Mouse (Mus musculus): ENCODE measurements around the gene Txndc16.
A peak's percentile ranks its signal among the peaks of the same experiment; 100 is the strongest.

Txndc16 gene

DNA sequence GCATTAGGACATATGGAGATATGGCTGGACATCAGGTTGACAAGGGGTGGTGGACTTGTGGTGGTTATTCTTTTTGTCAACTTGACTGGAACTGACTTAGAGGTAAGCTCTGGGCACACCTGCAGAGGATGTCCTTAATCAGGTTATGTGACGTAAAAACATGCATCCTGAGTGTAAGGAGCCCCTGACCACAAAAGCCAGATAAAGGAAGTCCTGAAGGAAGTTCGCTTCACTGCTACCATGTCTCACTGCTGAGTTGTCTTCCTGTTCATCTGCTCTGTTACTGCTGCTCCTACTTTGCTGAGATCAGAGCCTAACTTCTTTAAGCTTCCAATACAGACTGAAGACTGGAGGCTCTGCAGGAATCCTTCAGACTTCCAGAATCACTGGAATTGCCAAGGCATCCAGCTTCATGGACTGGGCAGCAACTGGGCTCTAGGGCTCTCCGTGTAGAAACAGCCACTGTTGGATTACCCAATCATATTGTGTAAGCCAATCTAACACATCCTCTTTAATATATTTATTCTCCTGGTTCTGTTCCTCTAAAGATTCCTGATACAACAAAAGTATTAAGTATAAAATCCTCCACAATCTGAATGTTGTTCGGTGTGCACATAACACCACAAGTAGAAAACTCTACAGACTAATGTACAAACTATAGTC lies 64.5 kb downstream of the Txndc16 start:
- no peak for DNase-seq (ENCODE audit: low spot score in 2 of 2)

DNA sequence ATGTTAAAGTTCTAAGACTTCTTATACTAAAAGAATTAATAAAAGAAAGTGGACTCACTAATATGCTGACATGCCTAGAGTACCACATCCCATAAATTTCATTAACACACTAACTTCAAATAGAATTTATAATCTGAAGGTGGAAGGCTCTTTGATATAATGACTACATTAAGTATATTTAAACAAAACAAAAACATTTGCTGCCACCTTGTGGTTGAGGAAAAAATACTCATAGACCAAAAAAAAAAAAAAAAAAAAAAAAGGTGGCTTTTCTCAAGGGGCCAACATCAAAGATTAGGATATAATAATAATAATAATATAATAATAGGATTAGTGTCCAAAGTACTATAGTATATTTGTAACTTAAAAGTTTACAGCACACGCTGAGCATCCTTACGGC lies 66.9 kb downstream of the Txndc16 start:
- DNase-seq (ENCODE audit: low spot score in 2 of 2), result no peak

DNA sequence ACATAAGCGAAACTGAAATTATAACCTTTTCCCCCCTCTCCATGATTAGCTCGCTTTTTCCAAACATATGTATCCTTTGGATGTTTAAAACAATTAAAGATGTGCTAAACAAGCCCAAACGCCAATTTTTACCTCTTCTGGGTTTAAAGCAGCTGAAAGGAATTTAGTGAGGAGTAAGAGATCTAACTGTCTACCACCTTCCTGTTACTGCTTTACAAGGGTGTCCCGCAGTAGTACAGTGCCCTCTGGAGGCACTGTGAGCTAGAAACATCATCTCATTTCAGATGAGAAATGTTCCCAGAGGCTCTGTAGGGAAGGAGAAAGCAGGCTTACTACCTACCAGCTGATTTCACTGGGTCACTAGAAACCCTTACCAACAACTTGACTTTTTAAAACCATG lies 77.6 kb downstream of the Txndc16 start:
- peak in 1 of 2 experiments; percentile 25 for DNase-seq (ENCODE audit: low spot score in 2 of 2)

DNA sequence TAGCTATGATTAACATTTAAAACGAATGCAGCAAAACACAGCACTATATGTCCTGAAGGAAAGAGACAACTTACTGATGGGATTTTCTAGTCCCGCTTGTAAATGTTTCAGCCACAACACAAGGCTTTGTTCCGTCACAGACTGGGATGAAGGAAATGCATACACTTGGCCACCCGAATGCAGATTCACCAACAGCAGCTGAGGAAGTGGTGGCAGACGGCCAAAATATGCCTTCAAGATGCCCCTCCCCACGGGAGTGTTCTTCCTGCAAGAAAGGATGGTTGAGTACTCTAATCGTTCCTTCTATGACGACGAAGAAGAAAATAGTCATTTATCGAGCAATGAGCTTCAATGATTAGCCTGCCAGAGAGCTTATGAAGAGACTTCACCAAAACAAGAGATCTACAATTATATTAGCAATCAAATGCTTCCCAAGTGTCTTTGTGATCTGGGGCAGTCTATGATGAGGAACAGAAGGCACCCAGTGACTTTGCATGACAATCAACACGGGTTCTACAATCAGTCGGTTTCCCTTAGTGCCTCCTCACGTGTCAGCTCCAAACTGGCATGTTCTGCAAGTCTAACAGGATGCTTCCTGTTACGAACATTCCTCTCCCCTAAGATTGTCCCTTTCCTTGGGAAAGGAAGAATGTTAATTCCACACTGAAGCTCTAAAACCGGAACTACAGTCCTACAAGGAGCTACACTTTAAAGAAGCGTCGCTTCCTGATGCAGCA lies 79.6 kb downstream of the Txndc16 start:
- no peak for DNase-seq (ENCODE audit: low spot score in 2 of 2)

DNA sequence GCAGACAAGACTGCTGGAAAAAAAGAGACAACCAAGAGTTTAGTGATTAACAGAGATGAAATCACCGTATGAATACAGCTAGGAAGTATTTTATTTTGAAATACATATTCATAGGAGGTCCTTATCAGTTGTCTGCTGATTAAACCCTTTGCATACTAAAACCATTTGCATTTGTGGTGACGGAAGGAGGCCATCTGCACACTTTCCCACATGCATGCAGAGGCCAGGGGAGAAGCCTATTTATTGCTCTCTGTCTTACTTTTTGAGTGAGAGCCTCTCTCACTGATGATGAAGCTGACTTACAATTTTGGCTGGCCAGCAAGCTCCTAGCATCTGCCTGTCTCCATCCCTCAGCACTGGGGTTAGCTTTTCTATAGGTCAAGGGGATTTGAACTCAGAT lies 84.2 kb downstream of the Txndc16 start:
- DNase-seq (ENCODE audit: low spot score in 2 of 2), result no peak

DNA sequence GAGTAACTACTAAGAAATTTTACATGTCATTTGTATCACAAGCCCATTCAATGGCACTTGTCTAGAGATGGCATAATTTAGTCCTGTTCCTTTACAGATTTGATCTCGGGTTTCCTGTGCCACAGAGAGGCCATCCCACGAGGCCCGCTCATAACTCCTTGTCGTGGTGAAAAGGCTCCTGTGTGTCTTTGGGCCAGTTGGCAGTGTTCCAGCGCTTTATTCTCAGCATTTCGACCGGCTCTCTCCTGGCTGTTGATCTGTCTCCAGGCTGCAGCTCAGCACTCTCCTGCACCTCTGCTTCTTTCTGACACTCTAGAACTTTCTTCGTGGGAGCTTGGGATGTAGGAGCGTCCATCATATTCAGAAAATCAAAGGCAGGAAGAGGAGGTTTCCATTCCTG lies 84.6 kb downstream of the Txndc16 start:
- DNase-seq (ENCODE audit: low spot score in 2 of 2), result no peak

DNA sequence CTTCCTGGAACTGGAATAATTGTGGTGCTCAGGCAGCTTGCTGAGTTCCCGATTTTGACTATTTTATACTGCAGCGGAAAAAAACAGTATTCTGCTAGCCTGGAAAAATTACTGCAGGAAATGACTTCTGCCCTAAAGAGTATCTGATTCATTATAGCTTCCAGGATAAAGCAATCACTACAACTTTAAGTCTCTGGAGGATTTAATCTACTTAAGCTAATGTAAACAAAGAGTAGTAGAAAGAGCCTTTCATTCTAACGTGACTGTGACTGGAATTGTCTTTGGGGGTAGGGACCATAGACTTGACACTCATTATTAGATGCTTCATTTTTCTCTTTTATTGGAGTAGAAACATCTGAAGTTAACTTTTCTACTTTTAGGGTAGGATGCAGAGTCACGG lies 101.8 kb downstream of the Txndc16 start:
- no peak for DNase-seq (ENCODE audit: low spot score in 2 of 2)

DNA sequence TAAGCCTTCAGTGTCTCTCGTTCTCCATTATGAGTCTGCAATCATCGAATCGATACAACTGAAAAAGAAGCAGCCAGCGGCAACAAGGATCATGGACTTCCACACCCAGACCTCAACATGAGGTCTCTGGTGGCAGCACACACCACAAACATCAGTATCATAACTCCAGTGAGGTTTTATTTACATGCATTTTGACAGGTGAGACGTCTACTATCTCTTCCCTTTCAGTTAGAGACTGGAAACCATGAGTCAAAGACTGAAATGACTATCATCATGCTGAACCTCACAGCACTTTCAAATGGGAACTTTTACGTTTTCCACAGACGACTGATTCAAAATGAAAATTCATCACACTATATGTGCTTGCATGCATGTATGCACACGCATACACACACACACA lies 117.9 kb downstream of the Txndc16 start:
- DNase-seq (ENCODE audit: low spot score in 2 of 2), result no peak

DNA sequence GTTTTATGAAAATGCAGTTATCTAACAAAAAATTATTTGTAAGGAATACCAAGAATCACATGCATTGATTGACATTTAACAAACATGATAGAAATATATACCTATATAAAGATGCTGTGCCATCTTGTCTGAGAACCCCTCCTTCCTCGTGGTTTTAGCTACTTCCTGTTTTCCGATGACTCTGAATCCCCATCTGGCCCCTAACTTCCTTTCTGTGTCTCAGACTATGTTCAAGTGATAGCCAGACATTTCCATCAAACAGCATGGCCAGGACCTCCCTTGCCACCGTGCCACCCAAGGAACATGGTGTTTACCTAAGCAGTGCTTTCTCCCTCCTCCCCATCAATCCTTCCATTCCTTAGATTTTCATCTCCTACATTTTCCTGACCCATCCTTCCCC lies 127.8 kb downstream of the Txndc16 start:
- no peak for DNase-seq (ENCODE audit: low spot score in 2 of 2)

DNA sequence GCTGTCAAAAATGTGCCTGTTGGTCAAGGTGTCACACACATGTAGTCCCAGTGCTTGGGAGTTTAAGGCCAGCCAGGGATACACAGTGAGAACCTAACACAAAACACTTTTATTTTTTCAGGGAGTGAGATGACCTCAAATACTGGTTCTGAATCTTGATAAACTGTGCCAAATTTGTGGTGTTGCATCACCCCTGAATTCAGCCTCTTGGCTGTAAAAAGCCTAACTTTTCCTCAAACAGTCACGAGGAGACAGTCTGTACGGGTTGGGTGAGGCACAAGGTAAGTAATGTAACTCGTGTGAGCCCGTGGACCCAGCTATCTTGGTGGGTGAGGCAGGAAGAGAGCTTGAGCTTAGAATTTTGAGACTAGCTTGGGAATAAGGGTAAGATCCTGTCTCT lies 130.1 kb downstream of the Txndc16 start:
- no peak for DNase-seq (ENCODE audit: low spot score in 2 of 2)

DNA sequence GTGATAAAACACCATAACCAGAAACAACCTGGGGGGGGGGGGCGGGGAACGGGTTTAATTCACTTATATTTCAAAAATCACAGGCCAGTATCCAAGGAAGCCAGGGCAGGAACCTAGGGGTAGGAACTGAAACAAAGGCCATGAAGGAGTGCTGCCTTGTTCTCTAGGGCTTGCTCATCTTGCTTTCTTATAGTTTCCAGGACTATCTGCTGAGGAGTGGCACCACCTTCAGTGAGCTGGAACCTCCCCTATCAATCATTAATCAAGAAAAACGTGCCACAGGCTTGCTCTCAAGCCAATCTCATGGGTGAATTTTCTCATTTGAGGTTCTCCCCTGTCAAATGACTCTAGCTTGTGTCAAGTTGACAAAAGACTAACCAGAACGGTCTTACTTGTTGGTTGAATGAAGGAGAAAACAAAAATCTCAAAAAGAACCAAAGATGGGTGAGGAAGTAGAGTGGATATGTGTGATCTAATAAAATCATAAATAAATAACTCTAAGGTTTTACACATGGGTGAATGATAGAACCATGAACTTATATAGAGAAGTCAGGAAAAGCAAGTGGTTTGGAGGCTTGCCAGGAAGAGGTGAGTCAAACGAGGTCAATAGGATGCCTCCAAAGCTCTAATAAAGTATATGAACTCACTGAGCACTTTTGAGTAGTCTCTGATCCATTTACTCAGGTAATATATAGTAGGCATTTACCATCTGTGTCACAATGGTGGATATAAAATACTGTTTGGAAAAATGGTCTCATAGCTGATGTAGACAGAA lies 134.3 kb downstream of the Txndc16 start:
- no peak for DNase-seq (ENCODE audit: low spot score in 2 of 2)

DNA sequence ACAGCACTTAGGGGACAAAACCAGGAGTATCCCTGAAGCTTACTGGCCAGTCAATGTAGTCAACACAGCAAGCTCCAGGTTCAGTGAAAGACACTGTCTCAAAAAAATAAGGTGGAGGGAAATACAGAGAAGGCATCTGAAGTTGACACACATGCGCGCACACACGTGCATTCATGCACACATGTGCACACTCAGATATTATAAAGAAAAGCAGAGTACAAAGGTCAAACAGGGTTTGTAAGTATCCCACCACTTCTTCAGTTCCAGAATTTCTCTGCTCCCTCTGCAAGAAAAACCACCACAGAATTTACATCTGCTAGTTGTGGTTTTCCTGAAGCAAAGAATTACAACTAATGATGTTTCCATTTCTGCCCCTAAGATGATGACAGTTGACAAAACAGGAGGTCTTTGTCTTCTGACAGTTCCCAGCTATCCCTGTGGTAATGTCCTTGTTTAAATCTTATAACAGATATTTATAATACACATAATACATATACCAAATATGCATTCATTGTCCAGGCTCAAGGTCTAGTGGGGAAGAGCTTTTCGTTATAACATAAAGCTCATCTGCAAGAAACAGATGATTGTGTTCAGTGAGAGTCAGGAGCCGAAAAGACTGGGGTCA lies 135.4 kb downstream of the Txndc16 start:
- DNase-seq (ENCODE audit: low spot score in 2 of 2), result no peak

DNA sequence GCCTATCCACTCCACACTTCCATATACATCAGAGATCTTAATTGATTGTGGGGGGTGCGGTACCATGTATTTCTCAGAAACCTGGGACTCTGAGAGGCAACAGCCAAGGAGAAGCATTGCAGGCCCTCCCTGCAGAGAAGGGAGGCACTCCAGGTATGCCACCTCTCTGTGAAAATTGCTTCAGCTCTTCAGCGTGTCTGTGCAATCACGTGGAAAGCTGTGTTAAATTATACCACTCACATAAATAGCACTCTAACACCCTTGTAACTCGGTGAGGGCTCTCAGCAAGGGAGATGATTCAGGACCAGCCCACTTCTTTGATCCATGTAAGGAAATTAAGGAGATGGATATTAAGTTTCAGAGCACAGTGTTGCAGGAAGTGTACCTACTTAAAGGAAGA lies 136.6 kb downstream of the Txndc16 start:
- DNase-seq (ENCODE audit: low spot score in 2 of 2), result no peak
